Mouse (Mus musculus) cortical plate, adult 2 months (tissue): ENCODE data around the gene Gorasp1. TPM values are rescaled to one million over a fixed set of nuclear protein-coding genes. Genes with fewer than 3 reads are reported as not detected.

Experiments used
- H3K27ac ChIP-seq: fragments of 200-500 bp; 2 replicates; pipeline ENCODE4 v1.5.1; 2012; ENCODE audit warnings: low read length, control low read depth, inconsistent platforms; ENCODE audit not compliant: insufficient read depth
- H3K4me1 ChIP-seq: fragments of 200-500 bp; 2 replicates; pipeline ENCODE4 v1.6.1; 2011; ENCODE audit warnings: low read length; ENCODE audit not compliant: control insufficient read depth, insufficient read depth
- H3K4me3 ChIP-seq: fragments of 200-500 bp; 2 replicates; pipeline ENCODE4 v1.5.1; 2011; ENCODE audit warnings: mild to moderate bottlenecking, low read length, control low read depth; ENCODE audit not compliant: insufficient read depth
- CTCF ChIP-seq: fragments of 200-500 bp; IDR thresholded peaks from 2 replicates; pipeline ENCODE4 v1.5.1; 2011; ENCODE audit warnings: mild to moderate bottlenecking, control low read depth, low read length; ENCODE audit not compliant: insufficient read depth; ENCODE audit errors: extremely low read depth
- POLR2A ChIP-seq: fragments of 200-500 bp; IDR thresholded peaks from 2 replicates; pipeline ENCODE4 v1.6.1; 2011; ENCODE audit warnings: mild to moderate bottlenecking, low read length, control low read depth; ENCODE audit not compliant: insufficient read depth; ENCODE audit errors: extremely low read depth
- polyA plus RNA-seq: library from polyadenylated mRNA; depleted of rRNA; stranded (reverse); fragments of >200 nt; gene quantifications from 2 replicates; pipeline ENCODE4 v1.2.3, GENCODE M21; 2012; rRNA removed

Gorasp1 gene
- polyA plus RNA-seq, 1 experiment = 20.6 TPM

- TF ChIP-seq CTCF (no peak), POLR2A (no peak)
- peaks cover 3% of the 10 kb centered on the region for H3K4me1 ChIP-seq
- H3K4me3 ChIP-seq = no peak overlapping the region
- H3K27ac ChIP-seq = no peak overlapping the region
These were observed 50.0 kb downstream of the Gorasp1 start for GRCm38 (mm10) chr9:119887144-119887901.

Other genes with a start within 250 kb of the Gorasp1 start
- 0.04 and 0.10 TPM in 2 replicates for gene Scn10a, start 218.2 kb downstream of the Gorasp1 start, polyA plus RNA-seq
- 0.06 TPM in 1 of 2 replicates, not detected in the other for gene Scn11a, start 112.1 kb downstream of the Gorasp1 start, polyA plus RNA-seq
- gene Wdr48, start 42.7 kb downstream of the Gorasp1 start, polyA plus RNA-seq = 68.8 and 76.2 TPM in 2 replicates
- 0.26 and 0.63 TPM in 2 replicates for gene Ttc21a, start within 50 bp of the Gorasp1 start, polyA plus RNA-seq
- gene Csrnp1, start 47.1 kb upstream of the Gorasp1 start, polyA plus RNA-seq = 14.8 and 21.3 TPM in 2 replicates
- gene Xirp1, start 86.0 kb upstream of the Gorasp1 start, polyA plus RNA-seq = 0.04 TPM in 2 replicates
- gene Cx3cr1, start 132.3 kb upstream of the Gorasp1 start, polyA plus RNA-seq = 38.2 and 40.9 TPM in 2 replicates
- gene Ccr8, start 154.5 kb upstream of the Gorasp1 start, polyA plus RNA-seq = 0.08 TPM in 1 of 2 replicates, not detected in the other
- 22.8 and 23.3 TPM in 2 replicates for gene Slc25a38, start 172.8 kb upstream of the Gorasp1 start, polyA plus RNA-seq
- 945 and 968 TPM in 2 replicates for gene Rpsa, start 190.1 kb upstream of the Gorasp1 start, polyA plus RNA-seq
- gene Mobp, start 212.1 kb upstream of the Gorasp1 start, polyA plus RNA-seq = 1,050 and 1,403 TPM in 2 replicates